Mouse (Mus musculus) cerebellum, adult 2 months (tissue): ENCODE measurements around the gene Pcolce.

Source experiments
- CTCF ChIP-seq: fragments of 200-500 bp; IDR thresholded peaks from 2 replicates; pipeline ENCODE4 v1.5.1; 2011; ENCODE audit warnings: low read depth, mild to moderate bottlenecking, control low read depth, low read length, moderate library complexity, borderline replicate concordance; ENCODE audit not compliant: insufficient read depth
- POLR2A ChIP-seq: fragments of 200-500 bp; IDR thresholded peaks from 2 replicates; pipeline ENCODE4 v1.6.1; 2011; ENCODE audit warnings: low read length, control low read depth, borderline replicate concordance; ENCODE audit not compliant: insufficient read depth

DNA sequence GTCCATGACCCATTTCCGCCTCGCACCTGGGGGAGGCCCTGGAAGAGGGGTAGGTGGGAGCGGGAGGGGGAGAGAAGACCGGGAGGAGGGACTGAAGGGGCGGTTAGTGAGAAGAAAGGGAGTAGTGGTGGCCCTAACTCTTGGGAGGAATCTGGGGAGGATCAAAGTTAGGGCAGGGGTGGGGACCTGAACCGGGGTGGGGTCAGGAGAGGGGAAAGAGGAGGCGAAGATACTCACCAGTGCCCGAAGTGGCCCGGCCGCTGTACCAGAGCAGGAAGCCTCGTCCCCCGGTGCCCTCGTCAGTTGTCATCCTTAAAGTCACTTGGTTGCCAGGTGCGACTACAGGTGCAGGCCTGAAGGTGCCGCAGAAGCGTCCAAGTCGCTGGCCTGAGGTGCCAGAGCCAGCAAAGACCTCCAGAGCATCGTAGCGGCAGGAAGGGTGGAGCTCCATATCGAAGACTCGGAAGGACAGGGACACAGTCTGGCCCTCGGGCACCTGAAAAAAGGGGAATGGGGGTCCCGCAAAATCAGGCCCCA lies 4.9 kb downstream of the Pcolce start:
- TF ChIP-seq POLR2A (no peak), CTCF (no peak)
